Mouse (Mus musculus): ENCODE results near the gene Ccdc177. TPM values are rescaled to one million over a fixed set of nuclear protein-coding genes. Genes with fewer than 3 reads are reported as not detected.
A peak's percentile ranks its signal among the peaks of the same experiment; 100 is the strongest.

Gene Ccdc177
- total and polyA plus RNA-seq, 3 experiments = not detected

GRCm38 (mm10) chr12:80739482-80739881 is 21.0 kb downstream of the Ccdc177 start:
- peak; percentile 40 for DNase-seq (ENCODE audit: low read depth, low spot score)
- Histone ChIP-seq H3K9ac (ENCODE audit: control insufficient read depth, low read depth, low read length, poor library complexity, severe bottlenecking) (no peak overlapping the region), H3K27me3 (ENCODE audit: control insufficient read depth in 1 of 2, insufficient read depth in 2 of 2, low read length in 2 of 2) (no peaks in the 10 kb centered on the region; a peak in 1 of 4 replicates), H3K4me3 (ENCODE audit: control insufficient read depth in 1 of 2, insufficient read depth in 1 of 2, low read depth in 2 of 2, low read length in 2 of 2) (no peak overlapping the region), H3K79me2 (ENCODE audit: control insufficient read depth, insufficient read depth, low read length, poor library complexity) (no peaks in the 10 kb centered on the region), H3K9me3 (replicated peaks; ENCODE audit: insufficient read depth, low read length) (no peaks in the 10 kb centered on the region), H3K36me3 (ENCODE audit: control insufficient read depth in 1 of 2, insufficient read depth in 2 of 2, low read length in 2 of 2) (peaks cover 0 to 23% of the 10 kb centered on the region in 2 experiments; a peak in 2 of 4 replicates), H3K4me1 (ENCODE audit: control insufficient read depth in 1 of 2, insufficient read depth in 2 of 2, low read length in 2 of 2) (peaks cover 22 to 44% of the 10 kb centered on the region in 2 experiments), H3K27ac (ENCODE audit: control insufficient read depth, low read depth, low read length) (no peak overlapping the region)
- TF ChIP-seq CTCF (IDR thresholded peaks at IDR 0.05 in 2 of 3, conservative IDR thresholded peaks at IDR 0.05 in 1 of 3; ENCODE audit: control insufficient read depth in 1 of 3, insufficient read depth in 1 of 3, low read depth in 2 of 3, low read length in 3 of 3, poor library complexity in 1 of 3, severe bottlenecking in 1 of 3) (peak; percentile 74 to 89 (median 87)), SMC3 (IDR thresholded peaks at IDR 0.05; ENCODE audit: low read depth, low read length) (peak; percentile 55), POLR2AphosphoS5 (IDR thresholded peaks at IDR 0.05; ENCODE audit: borderline replicate concordance, low read depth, low read length) (no peak), ELF1 (IDR thresholded peaks at IDR 0.05; ENCODE audit: low read depth, low read length) (no peak), RAD21 (IDR thresholded peaks at IDR 0.05; ENCODE audit: low read depth, low read length) (peak; percentile 34), ZMIZ1 (IDR thresholded peaks at IDR 0.05; ENCODE audit: low read depth, low read length) (no peak), ZKSCAN1 (IDR thresholded peaks at IDR 0.05; ENCODE audit: low read depth, low read length) (no peak)

- TF ChIP-seq KAT2A (conservative IDR thresholded peaks at IDR 0.05; ENCODE audit: low read depth, low read length) (no peak), ZC3H11A (IDR thresholded peaks at IDR 0.05; ENCODE audit: low read depth, low read length) (no peak), ELF1 (IDR thresholded peaks at IDR 0.05; ENCODE audit: low read depth, low read length) (no peak), RAD21 (IDR thresholded peaks at IDR 0.05; ENCODE audit: low read depth, low read length) (no peak), TBP (IDR thresholded peaks at IDR 0.05; ENCODE audit: low read depth, low read length) (no peak), USF2 (IDR thresholded peaks at IDR 0.05; ENCODE audit: borderline replicate concordance in 1 of 2, insufficient read depth in 1 of 2, low read depth in 1 of 2, low read length in 2 of 2) (peak in 1 of 2 experiments; percentile 28; a peak in 1 of 4 replicates), ZKSCAN1 (IDR thresholded peaks at IDR 0.05; ENCODE audit: low read depth, low read length) (no peak), RCOR1 (IDR thresholded peaks at IDR 0.05; ENCODE audit: low read depth, low read length) (no peak), CHD2 (IDR thresholded peaks at IDR 0.05; ENCODE audit: low read length) (no peak), MYB (IDR thresholded peaks at IDR 0.05; ENCODE audit: low read depth, low read length) (no peak), ZNF384 (IDR thresholded peaks at IDR 0.05; ENCODE audit: low read depth, low read length) (no peak), GABPA (IDR thresholded peaks at IDR 0.05; ENCODE audit: low read depth, low read length) (no peak), ZMIZ1 (IDR thresholded peaks at IDR 0.05; ENCODE audit: low read depth, low read length) (no peak), MAZ (IDR thresholded peaks at IDR 0.05; ENCODE audit: low read depth, low read length) (no peak), UBTF (IDR thresholded peaks at IDR 0.05; ENCODE audit: borderline replicate concordance, insufficient read depth, low read depth, low read length) (no peak), NRF1 (IDR thresholded peaks at IDR 0.05; ENCODE audit: insufficient read depth, low read depth, low read length, poor library complexity, severe bottlenecking) (no peak), MXI1 (IDR thresholded peaks at IDR 0.05; ENCODE audit: low read depth, low read length) (no peak), USF1 (IDR thresholded peaks at IDR 0.05; ENCODE audit: low read depth, low read length) (0 out of 2 replicates have a peak, but pooled peaks have one; percentile 54), POLR2A (IDR thresholded peaks at IDR 0.05; ENCODE audit: control insufficient read depth in 1 of 2, insufficient read depth in 1 of 2, low read depth in 1 of 2, low read length in 2 of 2, poor library complexity in 1 of 2) (0 out of 4 replicates have a peak, but pooled peaks of 1 of the 2 experiments have one; percentile 4), JUND (IDR thresholded peaks at IDR 0.05; ENCODE audit: low read depth, low read length) (0 out of 2 replicates have a peak, but pooled peaks have one; percentile 9), NELFE (IDR thresholded peaks at IDR 0.05; ENCODE audit: low read depth, low read length) (0 out of 2 replicates have a peak, but pooled peaks have one; percentile 8), BHLHE40 (IDR thresholded peaks at IDR 0.05; ENCODE audit: borderline replicate concordance, low read depth, low read length) (no peak), POLR2AphosphoS5 (IDR thresholded peaks at IDR 0.05; ENCODE audit: borderline replicate concordance, low read depth, low read length) (no peak), ETS1 (IDR thresholded peaks at IDR 0.05; ENCODE audit: low read depth, low read length) (no peak), SIN3A (IDR thresholded peaks at IDR 0.05; ENCODE audit: low read length) (no peak), EP300 (IDR thresholded peaks at IDR 0.05; ENCODE audit: low read depth in 1 of 2, low read length in 2 of 2) (no peak)
- no peaks in the 10 kb centered on the region for H3K9me3 ChIP-seq (replicated peaks; ENCODE audit: insufficient read depth, low read length)
- H3K27me3 ChIP-seq (ENCODE audit: control insufficient read depth in 1 of 2, insufficient read depth in 2 of 2, low read length in 2 of 2) = no peaks in the 10 kb centered on the region; a peak in 1 of 4 replicates
- H3K4me3 ChIP-seq (ENCODE audit: control insufficient read depth in 1 of 2, insufficient read depth in 1 of 2, low read depth in 2 of 2, low read length in 2 of 2) = peak overlapping the region; percentile 37 to 56
- H3K36me3 ChIP-seq (ENCODE audit: control insufficient read depth in 1 of 2, insufficient read depth in 2 of 2, low read length in 2 of 2) = peaks cover 0 to 25% of the 10 kb centered on the region in 2 experiments; a peak in 2 of 4 replicates
- H3K9ac ChIP-seq (ENCODE audit: control insufficient read depth, low read depth, low read length, poor library complexity, severe bottlenecking) = peak overlapping the region; percentile 45
- H3K79me2 ChIP-seq (ENCODE audit: control insufficient read depth, insufficient read depth, low read length, poor library complexity) = no peaks in the 10 kb centered on the region
- peak; percentile 50 for DNase-seq (ENCODE audit: low read depth, low spot score)
- H3K27ac ChIP-seq (ENCODE audit: control insufficient read depth, low read depth, low read length) = peak overlapping the region; percentile 41
- H3K4me1 ChIP-seq (ENCODE audit: control insufficient read depth in 1 of 2, insufficient read depth in 2 of 2, low read length in 2 of 2) = peaks cover 23 to 47% of the 10 kb centered on the region in 2 experiments
These were observed 23.2 kb downstream of the Ccdc177 start for GRCm38 (mm10) chr12:80737283-80737600.
